Mouse (Mus musculus) embryo, embryonic 9.5 days (tissue): Measurements from ENCODE around the gene Casp3.
A peak's percentile ranks its signal among the peaks of the same experiment; 100 is the strongest.

Experiments used
- DNase-seq: peaks from one replicate; pipeline ENCODE4 v3.0.0-alpha.2; 2017; ENCODE audit errors: extremely low spot score

Gene Casp3

DNA sequence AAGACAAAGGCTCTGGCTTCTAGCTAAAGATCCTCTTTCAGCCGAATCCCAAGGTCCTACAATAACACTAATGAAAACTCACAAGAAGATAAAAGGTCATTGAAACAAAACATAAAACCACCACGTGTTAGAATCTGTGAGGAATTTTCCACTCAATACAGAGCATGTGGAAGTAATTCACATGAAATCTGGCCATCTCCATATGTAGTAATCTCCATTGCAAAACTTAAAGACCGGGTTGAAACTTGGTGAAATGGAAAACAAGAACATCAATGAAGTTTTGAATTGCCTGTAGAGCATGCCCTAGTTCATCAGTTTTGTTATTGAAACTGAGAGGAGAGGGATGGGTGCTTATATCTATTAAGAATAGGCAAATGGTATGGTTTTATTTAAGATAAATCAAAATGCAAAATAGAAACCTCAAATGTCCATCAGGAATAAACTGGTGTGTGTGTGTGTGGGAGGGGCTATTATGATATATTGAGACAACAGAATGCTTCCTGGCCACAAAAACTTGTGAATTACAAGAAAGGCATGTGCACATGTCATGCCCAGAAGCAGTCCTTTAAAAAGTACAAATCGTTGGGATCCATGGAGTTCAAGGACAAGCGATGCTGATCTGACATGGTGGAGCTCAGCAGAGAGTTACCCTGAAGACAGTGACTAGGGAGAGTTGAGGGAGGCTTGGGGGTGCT, 63.7 kb downstream of the Casp3 start:
- DNase-seq: no peak

DNA sequence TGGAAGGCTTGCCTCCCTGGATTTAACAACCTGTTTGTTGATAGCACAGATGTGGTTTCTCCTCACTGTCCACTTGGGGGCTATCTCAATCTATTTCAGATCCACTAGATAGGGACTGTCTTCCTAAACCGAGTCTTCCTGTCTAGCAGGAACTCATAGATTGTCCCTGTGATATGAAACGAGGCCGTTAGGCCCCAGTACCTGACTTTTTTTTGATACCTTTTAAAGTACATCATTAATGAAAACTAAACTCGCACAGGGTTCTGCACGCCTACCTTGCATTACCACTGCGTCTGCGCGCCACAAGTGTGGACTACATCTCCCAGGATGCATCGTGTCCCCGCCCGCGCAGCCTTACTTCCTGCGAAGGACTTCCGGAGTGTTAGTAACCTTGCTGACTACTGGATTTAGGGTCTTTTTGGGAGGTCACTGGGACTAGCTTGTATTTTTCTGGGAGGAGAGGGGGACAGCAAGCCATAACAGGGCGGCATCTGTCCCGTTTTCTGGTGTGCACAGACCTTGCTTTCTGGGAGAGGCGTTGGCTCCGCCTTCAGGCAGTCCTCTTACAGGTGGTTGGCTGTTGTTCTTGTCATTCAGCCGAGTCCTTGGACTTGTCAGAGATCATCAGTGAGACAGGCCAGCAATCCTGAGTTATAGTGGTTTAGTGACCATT, 69.7 kb downstream of the Casp3 start:
- DNase-seq: peak; percentile 96
